Mouse (Mus musculus) small intestine, adult 2 months (tissue): ENCODE results near the gene Fam43b.

Experiments
- CTCF ChIP-seq: fragments of 200-500 bp; IDR thresholded peaks from 2 replicates; pipeline ENCODE4 v1.5.1; 2012; ENCODE audit warnings: low read depth, mild to moderate bottlenecking, control low read depth, inconsistent platforms, low read length, moderate library complexity, mixed read lengths; ENCODE audit not compliant: insufficient replicate concordance, insufficient read length; ENCODE audit errors: extremely low read depth
- POLR2A ChIP-seq: fragments of 200-500 bp; IDR thresholded peaks from 2 replicates; pipeline ENCODE4 v1.6.1; 2012; ENCODE audit warnings: low read depth, mild to moderate bottlenecking, control low read depth, inconsistent platforms, low read length, moderate library complexity

- TF ChIP-seq CTCF, result no peak
- no peak for TF ChIP-seq POLR2A
These were observed 28.7 kb upstream of the Fam43b start for GRCm38 (mm10) chr4:138425028-138425427.
